Mouse (Mus musculus): ENCODE data around the gene Palld.
A peak's percentile ranks its signal among the peaks of the same experiment; 100 is the strongest.

Palld gene

DNA sequence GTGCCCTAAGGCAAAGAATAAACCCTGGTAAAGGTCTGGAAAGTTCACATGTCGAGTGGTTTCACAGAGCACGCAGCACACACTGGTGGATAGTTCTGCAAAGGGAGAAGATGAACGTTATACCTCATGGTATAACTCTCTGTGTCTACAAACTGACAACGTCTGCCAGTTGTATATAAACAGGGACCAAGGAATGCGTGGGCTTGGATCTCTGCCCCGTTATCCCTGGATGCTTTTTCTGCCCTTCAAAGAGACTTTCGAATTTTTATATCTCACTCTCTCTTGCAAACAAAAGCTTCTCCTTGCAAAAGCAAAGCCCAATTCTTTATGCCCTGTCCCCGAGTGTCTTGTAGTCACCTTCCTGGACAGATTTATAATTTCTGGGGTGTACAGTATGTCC is 319.9 kb downstream of the Palld start:
- DNase-seq, result peak in 1 of 2 experiments; percentile 40

DNA sequence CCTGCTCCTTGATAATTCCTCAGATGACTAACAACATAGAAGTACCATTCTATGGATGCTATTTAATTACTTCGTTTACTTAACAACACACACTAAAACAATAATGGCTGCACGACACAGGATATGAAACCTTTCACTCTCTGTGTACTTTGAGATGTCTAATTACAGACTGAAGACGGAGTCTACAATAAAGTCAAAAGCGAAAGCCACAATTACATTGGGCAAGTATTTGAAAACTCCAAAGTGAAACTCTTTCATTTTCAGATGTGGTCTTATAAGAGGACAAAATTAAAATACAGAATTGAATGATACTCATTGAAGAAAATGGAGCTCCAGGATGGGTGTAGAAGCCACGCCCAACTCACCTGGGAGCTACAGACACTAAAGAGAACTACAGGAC is 321.2 kb downstream of the Palld start:
- no peak for DNase-seq

DNA sequence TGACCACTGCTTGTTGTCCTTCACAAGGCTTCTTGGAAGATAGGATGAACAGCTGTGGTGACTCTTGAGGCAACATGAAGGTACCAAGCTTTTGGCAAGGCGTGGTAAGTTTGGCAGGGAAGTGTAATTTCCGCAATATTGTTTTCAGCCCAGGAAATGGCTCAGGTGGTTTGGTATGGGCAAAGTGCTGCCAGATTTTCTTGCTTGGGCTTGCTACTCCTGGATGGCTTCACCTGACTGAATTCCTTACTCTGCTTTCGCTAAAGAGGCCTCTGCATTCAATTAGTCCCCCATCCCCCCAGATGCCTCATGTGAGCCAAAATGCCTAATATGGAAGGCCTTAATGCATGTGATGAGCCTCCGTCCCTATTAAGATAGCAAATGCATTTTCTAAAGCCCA is 322.7 kb downstream of the Palld start:
- no peak for DNase-seq

GRCm38 (mm10) chr8:61578754-61579153 is 323.7 kb downstream of the Palld start:
- no peak for DNase-seq

DNA sequence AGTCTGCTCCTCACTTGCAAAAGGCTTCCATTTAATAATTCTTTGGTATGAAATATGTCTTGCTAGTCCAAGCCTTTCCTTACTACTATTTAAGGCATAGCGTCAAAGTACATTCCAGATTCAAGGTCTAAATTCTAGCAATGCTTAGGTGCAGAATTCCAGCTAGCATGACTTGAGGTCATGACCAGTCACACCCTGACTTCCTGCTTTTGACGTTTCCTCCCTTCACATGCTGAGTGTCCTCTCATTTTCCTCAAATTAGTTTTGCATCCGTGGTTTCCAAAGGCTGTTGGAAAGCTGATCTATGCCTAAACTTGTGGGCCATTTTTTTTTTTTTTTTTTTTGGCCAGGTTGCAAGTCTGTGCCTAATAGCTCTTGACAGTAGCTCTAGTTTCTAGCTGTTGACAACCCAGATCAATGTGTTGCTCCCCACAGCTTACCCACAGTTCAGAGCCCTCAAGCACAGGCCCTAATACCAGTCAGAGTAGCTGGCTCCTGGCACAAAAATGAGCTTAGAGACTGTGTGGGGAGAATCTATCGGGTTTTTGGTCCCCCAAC is 327.3 kb downstream of the Palld start:
- DNase-seq, result no peak

- peak in 1 of 2 experiments; percentile 34 for DNase-seq
Observed at GRCm38 (mm10) chr8:61574526-61574925, 328.0 kb downstream of the Palld start.

- DNase-seq, result no peak
Observed at GRCm38 (mm10) chr8:61573179-61573937, 329.1 kb downstream of the Palld start.

DNA sequence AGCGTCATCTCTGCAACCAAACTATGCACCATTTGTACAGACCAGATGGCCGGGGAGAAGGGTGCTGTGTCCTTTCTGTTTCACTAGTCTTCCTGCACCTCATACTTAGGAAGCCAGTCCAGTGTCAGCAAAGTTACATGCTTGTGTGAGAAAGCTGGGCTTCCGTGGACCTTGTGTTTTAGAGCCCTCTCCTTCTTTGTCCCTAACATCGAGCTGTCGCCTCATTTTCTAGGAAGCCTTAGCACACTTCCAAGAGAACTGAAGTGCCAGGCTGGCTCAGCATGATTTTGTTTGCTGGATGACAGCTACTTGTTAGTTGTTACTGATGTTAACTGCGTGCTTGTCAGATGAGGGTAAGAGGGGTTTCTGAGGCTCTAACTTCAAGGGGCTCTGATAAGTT is 329.8 kb downstream of the Palld start:
- DNase-seq, result peak in 1 of 2 experiments; percentile 54

DNA sequence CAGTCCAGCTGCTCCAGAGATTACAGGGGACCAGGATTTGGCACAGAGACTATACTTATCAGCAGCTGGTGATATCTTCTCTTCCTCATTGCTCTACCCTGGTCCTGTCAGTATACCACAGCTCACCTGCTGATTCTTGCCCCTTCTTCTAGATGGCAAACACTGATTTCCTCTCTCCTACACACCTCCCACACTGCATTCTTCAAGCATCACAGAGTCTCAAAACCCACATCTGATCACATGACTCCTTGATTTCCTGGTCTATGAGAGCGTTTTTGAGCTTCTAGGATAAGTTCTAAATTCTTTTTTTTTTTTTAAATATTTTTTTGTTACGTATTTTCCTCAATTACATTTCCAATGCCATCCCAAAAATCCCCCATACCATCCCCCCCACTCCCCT is 331.9 kb downstream of the Palld start:
- DNase-seq, result no peak

GRCm38 (mm10) chr8:61569721-61570120 is 332.8 kb downstream of the Palld start:
- no peak for DNase-seq

GRCm38 (mm10) chr8:61569211-61569610 is 333.3 kb downstream of the Palld start:
- no peak for DNase-seq

GRCm38 (mm10) chr8:61563378-61563777 is 339.1 kb downstream of the Palld start:
- no peak for DNase-seq

DNA sequence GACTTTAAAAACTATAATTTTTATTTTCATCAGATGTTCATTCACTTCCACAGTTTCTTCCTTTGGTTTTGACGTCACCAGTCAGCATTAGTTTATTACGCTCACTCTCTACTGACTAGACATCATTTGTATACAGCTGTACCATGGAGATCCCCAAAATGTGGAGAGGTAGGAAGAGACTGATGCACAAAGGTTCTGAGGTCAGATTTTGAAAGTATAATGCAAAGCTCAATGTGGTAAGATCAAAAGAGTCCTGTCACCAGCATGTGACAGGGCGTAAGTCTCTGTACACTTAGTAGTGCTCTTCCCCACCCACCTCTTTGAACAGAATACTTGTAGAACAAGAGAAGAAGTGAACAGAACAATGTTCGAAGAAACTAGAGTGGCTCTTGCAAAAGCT is 339.9 kb downstream of the Palld start:
- DNase-seq, result no peak

DNA sequence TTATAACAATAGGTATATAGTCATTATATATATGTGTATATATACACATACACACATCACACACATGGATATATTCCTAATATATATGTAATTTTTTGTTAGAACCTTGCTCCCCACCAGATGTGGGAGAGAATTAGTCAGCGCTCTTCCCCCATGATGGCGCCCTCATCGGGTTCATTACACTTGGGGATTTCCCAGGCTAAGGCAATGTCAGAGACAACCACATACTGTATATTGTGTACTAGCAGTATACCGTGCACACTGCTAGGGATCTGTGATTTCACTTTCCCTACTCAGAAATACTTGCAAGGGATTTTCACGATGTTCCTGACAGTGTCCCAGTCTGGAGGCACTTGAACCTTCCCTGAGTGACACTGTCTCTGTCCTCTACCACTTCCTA is 341.3 kb downstream of the Palld start:
- no peak for DNase-seq

DNA sequence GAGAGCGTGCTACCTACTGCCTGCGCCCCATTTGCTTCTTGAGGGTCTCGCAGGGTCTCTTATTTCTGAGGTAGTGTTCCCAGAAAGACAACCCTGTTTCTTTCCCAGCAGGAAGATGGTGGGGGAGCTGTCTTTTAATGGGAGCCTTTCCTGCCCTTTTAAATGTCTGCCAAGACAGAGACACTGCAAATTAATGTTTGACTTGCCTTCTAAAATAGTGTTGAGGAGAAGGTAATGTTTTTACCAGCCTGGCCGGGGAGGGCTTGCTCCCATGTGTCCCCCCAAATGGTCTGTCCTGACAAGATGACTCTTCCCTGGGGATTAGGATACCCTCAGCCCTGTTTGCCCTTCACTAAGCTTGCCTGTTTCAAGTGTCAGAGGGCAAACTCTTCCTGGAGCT is 342.5 kb downstream of the Palld start:
- DNase-seq, result no peak

GRCm38 (mm10) chr8:61559450-61559849 is 343.0 kb downstream of the Palld start:
- DNase-seq, result peak; percentile 32 to 53

DNA sequence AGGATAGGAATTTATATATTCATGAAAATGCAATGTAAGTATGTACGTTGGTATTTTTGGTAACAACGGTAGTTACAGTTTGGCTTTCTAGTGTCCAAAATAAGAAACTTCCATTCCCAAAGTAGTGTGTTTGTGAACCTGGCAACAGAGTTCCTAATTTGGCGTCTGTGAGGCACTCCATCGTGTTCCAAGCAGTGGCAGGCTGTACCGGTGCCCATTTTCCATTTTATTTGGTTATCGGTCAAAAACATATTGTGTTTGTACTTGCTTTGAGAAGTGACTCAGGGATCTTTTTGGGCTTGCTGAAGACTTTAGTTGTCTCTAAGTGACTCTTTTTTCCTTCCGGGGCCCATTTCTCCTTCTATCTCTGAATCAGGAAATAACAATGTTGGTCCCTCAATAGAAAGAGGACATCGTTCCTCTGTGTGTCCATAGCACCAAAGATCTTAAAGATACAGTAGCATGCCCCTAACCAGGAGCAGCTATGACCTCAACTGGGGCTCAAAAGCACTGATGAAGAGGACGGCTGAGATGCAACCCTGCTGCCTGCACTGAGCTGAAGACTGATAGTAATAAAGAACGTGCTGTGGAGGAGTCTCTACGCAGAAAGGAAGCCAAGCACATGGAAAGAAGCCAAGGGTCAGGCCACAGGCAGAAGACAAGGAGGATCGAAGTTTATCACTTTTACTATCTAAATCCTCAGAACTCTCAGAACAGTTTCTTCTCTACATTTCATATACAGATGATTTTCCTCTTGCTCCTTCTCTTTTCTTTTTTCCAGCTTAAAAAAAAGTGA is 344.2 kb downstream of the Palld start:
- no peak for DNase-seq

GRCm38 (mm10) chr8:61557036-61557435 is 345.5 kb downstream of the Palld start:
- no peak for DNase-seq

DNA sequence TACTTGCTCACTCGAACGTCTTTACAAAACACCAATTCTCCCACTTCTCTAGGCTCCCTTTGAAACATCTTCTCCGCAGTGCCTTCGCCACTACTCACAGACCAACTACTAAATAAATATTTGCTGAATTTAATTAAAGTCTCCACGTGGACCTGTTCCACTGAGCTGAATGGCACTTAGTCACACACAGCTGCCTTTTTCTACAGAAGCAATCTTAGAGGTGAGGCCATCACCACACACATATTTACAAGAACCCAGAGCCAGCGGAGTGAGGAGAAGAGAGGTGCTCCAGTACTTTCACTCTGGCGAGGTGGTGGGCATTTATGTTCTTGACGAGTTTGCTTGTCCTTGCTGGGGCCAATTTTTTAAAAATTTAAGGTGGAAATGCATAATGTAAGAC is 346.3 kb downstream of the Palld start:
- DNase-seq, result no peak

DNA sequence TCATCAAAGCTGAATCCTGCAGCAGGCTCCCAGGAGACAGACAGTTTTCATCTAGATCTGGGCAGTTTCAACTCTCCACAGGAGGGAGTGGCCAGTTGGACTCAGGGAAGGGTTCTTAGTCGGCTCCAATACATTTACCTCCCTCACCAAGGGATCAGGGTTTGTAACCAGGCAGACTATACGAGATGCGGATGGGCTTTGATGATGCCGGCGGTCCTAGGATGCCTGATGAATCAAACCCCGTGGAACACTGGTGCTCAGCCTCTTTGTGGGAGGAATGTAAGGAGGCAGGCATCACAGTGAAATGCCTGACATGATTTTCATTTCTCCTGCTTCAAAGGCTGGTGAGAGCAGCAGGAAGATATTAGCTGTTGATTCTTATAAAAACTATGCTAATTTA is 347.1 kb downstream of the Palld start:
- DNase-seq, result no peak

GRCm38 (mm10) chr8:61552755-61553402 is 349.6 kb downstream of the Palld start:
- no peak for DNase-seq

DNA sequence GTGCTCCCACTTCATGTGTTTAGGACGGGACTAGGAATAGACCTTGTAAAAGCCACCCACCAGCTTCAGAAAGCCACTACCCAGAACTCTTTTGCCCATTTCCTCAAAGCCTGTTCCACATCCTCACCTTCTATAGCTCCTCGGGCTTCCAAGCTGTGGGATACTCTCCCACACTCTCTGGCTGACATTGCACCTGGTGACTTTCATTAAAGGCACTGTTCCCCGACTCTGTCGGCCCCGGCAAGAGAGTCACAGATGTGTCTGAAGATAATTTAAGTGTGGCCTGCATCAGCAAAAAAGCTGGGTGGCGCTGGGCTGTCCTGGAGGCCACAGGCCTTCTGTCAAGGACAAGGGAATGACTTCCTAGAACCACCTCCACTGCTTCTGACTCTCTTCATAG is 350.3 kb downstream of the Palld start:
- DNase-seq, result no peak

- DNase-seq, result peak; percentile 34 to 36
Observed at GRCm38 (mm10) chr8:61550006-61550748, 352.3 kb downstream of the Palld start.
